Mouse (Mus musculus) CH12F3 (cell line): ENCODE measurements around the gene Gigyf1.

Experiments used
- in situ Hi-C: fragments of 300-500 bp; cut with MboI; formaldehyde crosslinking; loops from 2 replicates; pipeline ENCODE4 v1.14.3; 2020; ENCODE audit warnings: low sequenced_read_pairs

Gigyf1 gene

GRCm38 (mm10) chr5:137518436-137518835 is at the start of gene Gigyf1:
Gene Gigyf1 (plus strand): TSS chr5:137518548.
- in situ Hi-C loops = no loop called here

- in situ Hi-C loops = no loop called here
Measured at GRCm38 (mm10) chr5:137472252-137472904, 46.0 kb upstream of the Gigyf1 start.

GRCm38 (mm10) chr5:137474351-137474750 is 44.0 kb upstream of the Gigyf1 start:
- in situ Hi-C loops = no loop called here

- in situ Hi-C loops = no loop called here
Measured at GRCm38 (mm10) chr5:137476964-137477363, 41.4 kb upstream of the Gigyf1 start, which contains the start of gene Zan. Gene Zan (minus strand): TSS chr5:137477064.

- in situ Hi-C loops = no loop called here
Measured at GRCm38 (mm10) chr5:137481138-137481537, 37.2 kb upstream of the Gigyf1 start.

GRCm38 (mm10) chr5:137481897-137482296 is 36.5 kb upstream of the Gigyf1 start:
- in situ Hi-C loops = no loop called here

- in situ Hi-C loops = no loop called here
Measured at GRCm38 (mm10) chr5:137485071-137485850, 33.1 kb upstream of the Gigyf1 start.

GRCm38 (mm10) chr5:137485851-137486155 is 32.5 kb upstream of the Gigyf1 start:
- in situ Hi-C loops = no loop called here

- in situ Hi-C loops = no loop called here
Measured at GRCm38 (mm10) chr5:137487616-137488015, 30.7 kb upstream of the Gigyf1 start.

GRCm38 (mm10) chr5:137491559-137491958 is 26.8 kb upstream of the Gigyf1 start:
- in situ Hi-C loops = no loop called here

- in situ Hi-C loops = no loop called here
Measured at GRCm38 (mm10) chr5:137493831-137494230, 24.5 kb upstream of the Gigyf1 start.

GRCm38 (mm10) chr5:137500186-137500585 is 18.2 kb upstream of the Gigyf1 start:
- in situ Hi-C loops = no loop called here

- in situ Hi-C loops = no loop called here
Measured at GRCm38 (mm10) chr5:137501709-137502666, 16.4 kb upstream of the Gigyf1 start, which contains the start of gene Pop7. Gene Pop7 (minus strand): TSS chr5:137502518.

- in situ Hi-C loops = no loop called here
Measured at GRCm38 (mm10) chr5:137502667-137503110, 15.7 kb upstream of the Gigyf1 start.

GRCm38 (mm10) chr5:137504041-137504440 is 14.3 kb upstream of the Gigyf1 start:
- in situ Hi-C loops = no loop called here

GRCm38 (mm10) chr5:137510014-137510501 is 8.3 kb upstream of the Gigyf1 start:
- in situ Hi-C loops = no loop called here

GRCm38 (mm10) chr5:137510573-137511390 is 7.6 kb upstream of the Gigyf1 start:
- in situ Hi-C loops = no loop called here

- in situ Hi-C loops = no loop called here
Measured at GRCm38 (mm10) chr5:137511706-137512105, 6.6 kb upstream of the Gigyf1 start.

GRCm38 (mm10) chr5:137512847-137513794 is 5.2 kb upstream of the Gigyf1 start:
- in situ Hi-C loops = no loop called here
